Mouse (Mus musculus): ENCODE results near the gene Nynrin. TPM values are rescaled to one million over a fixed set of nuclear protein-coding genes. Genes with fewer than 3 reads are reported as not detected.
A peak's percentile ranks its signal among the peaks of the same experiment; 100 is the strongest.

Gene Nynrin
- total RNA-seq, 2 experiments from 2014 or later, result 11.3 to 11.4 TPM

DNA sequence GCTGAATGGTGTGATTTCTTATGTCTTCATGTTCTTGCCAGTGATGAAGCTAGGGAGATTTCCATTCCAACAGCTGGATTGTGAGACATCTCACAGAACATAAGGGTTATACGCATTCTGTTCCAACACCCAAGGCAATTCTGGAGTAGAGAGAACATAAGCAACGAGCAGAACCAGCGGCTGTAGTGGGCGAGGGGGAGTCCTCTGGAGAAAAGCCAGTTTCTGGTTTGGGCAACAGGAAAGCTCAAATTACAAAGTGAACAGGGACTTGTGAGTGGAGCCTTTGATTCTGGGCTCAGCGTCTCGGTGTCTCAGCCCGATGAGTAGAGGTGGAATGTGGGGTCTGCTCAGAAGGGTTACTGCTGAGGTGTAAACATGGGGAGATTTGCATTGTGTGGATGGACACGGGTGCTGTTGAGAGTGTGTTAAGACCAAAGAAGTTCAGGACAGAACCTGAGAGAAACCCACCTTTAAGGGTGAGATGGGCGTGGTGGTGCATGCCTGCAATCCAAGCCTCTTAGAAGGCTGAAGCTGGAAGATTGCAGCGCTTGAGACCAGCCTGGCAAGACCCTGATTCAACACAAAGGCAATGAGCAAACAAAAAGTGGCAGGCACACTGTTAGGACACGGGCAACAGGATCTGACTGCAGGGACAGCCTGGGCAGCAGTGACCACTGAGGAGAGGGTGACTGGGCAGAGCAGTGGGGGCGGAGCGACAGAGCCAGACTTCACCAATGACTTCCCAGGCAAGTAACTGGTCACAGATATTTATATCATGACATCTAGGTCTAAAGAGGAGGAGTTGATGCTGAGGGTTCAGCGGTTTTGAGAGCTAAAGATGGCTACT lies 23.9 kb downstream of the Nynrin start:
- DNase-seq (ENCODE audit: low spot score in 2 of 2), result no peak

GRCm38 (mm10) chr14:55878316-55878940 lies 24.6 kb downstream of the Nynrin start:
- DNase-seq (ENCODE audit: low spot score in 2 of 2), result no peak

DNA sequence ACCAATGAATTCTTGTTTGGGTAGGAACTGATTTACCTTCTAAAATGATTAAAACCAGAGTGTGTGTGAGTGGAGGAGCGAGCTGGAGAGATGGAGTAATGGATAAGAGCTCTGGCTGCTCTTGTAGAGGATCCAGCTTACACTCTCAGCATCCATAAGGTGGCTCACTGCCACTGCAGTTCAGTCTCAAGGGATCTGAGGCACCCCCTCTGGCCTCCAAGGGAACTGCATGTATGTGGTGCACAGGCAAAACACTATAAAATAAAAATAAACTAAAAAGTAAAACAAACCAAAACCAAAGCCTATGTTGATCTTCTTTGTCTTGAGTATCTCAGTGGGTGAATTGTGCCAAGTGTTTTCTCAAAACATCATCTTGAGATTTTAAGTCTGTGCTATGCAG lies 25.8 kb downstream of the Nynrin start:
- peak; percentile 61 to 78 for DNase-seq (ENCODE audit: low spot score in 2 of 2)

- no peak for DNase-seq (ENCODE audit: low spot score in 2 of 2)
These were observed 27.2 kb downstream of the Nynrin start for GRCm38 (mm10) chr14:55880982-55881381.

DNA sequence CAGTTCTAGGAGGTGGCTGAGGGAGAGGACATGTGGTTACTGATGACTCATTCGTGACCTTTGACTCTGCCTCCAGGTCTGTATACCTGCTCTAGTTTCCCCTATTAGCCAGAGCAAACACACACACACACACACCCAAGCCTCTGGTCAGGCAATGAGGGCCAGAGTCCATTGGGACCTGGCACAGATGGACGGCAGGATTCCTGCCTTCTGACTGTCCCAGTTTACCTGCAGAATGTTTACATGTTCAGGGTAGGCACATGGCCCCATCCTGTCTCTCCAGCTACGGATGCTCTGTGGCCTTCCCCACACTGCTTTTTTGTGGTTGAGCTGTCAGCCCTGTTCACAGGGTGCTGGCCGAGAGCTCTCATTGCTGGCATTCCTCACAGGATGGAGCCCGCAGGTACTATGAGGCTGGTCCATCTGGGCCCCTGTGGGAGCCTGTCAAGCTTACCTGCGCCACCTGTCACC lies 28.4 kb downstream of the Nynrin start:
- no peak for DNase-seq (ENCODE audit: low spot score in 2 of 2)

DNA sequence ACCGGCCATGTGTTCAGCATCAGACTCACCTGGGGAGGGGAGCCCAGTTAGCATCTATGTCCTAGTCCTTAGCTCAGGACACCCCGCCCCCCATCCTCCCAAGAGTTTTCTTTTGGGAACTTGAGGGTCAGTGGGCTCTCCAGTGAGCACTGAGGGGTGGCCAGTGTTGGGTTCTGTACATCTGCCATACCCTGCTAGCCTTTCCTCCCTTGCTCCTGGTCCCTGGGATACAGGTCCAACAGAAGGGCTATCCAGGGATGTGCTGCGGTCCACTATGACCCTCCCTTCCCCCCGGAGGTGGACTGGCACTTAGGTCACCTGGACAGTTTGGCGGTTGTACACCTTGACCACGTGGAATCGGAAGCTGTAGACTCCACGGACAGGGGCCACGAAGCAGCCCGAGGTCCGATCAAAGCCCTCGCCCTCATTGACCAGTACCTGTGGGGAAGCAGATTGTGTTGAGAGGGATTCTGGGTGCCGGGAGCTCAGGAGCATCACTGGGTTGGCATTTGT lies 29.4 kb downstream of the Nynrin start:
- DNase-seq (ENCODE audit: low spot score in 2 of 2), result no peak

DNA sequence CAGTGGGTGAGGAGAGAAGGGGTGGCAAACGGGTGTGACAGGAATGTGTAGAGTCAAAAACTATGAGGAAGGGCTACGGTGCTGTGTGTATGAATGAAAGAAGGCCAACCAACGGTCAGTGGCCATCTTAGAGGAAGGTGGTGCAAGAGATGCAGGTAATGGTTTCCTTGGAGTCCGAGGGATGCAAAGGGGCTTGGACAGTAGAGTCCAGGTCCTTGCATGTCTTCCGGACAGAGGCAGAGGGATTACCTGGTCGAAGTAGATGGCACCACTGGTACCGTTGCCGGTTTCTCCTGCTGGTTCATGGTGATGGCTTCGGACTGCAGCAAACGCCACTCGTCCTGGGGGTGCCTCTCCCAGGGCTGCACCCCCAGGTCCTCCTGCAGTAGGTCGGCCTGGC lies 29.9 kb downstream of the Nynrin start:
- DNase-seq (ENCODE audit: low spot score in 2 of 2), result no peak

DNA sequence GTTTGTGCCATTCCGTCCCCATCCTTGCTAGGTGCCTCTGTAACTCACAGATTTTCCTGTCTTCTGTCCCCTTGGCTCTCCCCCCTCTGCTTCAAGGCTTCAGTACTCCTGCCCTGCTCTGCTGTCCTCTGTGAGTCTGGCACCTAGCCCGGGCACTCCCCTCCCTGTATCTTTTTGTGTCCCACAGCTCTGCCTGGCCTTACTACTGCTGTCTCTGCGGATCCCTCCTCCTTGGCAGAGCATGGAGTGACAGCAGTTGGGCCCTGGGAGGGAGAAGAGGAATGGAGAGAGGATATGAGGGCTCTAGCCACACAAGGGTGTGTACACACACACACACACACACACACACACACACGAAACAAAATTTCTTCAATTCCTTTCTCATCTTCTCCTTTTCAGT lies 30.4 kb downstream of the Nynrin start, which contains the start of gene Cbln3:
Gene Cbln3 (minus strand): TSS at position 227 of the 400 bp plus-strand sequence.
- no peak for DNase-seq (ENCODE audit: low spot score in 2 of 2)

DNA sequence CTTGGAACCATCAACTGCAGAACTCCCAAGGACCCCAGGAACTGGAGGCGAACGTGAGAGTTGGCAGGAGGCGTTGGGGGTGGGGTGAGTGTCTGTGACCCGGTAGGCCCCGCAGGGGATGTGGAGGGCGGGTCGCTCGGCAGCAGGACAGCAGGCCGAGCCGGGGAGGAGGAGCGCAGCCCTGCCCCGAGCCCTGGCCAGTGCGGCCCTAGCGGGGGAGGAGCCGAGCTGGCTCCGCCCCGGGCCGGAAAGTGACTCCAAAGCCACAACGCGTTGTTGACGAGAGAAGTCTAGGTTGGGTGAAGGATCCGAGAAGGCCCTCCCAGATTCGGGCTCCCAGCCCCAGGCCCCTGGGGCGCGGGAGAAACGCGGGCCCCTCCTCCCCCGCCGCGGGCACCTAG lies 30.9 kb downstream of the Nynrin start, which contains the start of gene Khnyn:
Gene Khnyn (plus strand): TSS at position 235 of the 401 bp plus-strand sequence.
- DNase-seq (ENCODE audit: low spot score in 2 of 2), result peak; percentile 76 to 82

DNA sequence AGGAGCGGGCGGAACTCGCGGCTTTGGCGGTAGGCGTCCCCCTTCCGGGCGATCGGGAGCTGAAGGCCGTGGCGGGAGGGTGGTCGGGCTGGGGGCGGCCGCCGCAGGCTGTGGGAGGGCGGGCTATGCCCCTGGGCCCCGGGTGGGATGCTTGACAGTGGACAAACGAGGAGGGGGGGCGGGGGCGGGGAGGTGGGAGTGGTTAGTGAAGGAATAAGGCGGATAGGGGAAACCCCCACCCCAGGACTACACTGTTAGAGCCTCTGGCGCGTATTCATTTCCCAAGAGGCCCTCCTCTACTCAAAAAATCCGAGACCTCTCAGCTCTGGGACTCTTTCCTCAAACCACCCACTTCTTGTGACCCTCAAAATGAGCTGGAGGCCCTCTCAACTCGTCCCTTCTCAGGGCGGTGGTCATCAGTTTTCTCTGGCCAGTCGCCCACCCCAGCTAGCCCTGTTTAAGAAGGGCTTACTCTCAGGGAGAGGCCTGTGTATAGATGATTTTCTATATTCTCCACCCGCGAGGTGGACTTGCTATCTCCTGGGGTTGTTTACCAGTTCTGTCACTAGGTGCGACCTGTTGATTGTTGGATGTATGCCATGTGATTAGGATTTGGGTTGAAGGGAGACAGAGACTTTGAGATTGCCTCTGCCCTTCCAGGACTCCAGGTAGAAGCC lies 31.4 kb downstream of the Nynrin start:
- DNase-seq (ENCODE audit: low spot score in 2 of 2), result peak in 1 of 2 experiments; percentile 36

- DNase-seq (ENCODE audit: low spot score in 2 of 2), result peak in 1 of 2 experiments; percentile 29
These were observed 32.0 kb downstream of the Nynrin start for GRCm38 (mm10) chr14:55885791-55886271.

DNA sequence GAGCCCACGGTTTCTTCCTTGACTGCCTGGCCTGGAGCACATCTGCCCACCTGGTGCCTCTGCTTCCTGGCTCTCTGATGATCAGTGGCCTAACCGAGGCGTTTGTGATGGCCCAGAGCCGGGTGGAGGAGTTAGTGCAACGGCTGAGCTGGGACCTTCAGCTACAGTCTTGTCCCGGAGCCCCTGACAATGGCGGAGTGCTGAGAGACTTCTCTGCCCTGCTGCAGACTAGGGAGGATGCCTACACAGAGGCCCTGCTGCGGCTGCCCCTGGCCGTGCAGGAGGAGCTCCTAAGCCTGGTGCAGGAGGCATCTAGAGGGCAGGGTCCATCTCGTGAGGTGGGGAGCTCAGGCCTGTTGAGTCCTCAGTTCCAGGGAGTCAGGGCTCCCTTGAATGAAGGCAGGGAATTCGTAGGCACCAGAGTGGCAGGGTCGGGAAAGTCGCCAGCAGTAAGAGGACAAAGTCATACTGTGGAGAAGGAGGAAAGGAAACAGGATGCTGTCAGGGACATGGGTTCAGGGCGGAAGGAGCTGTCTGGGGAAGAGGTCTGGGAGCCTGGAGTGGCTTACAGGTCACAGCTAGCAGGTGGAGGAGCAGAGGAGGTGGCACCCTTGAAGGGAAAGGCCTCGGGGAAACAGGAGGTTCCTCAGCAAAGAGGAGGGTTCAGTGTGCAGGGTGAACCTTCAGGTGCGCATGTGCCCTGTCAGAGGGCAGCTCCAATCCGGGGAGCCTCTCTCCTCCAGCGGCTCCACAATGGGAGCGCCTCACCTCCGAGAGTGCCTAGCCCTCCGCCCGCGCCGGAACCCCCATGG lies 33.0 kb downstream of the Nynrin start:
- no peak for DNase-seq (ENCODE audit: low spot score in 2 of 2)

- no peak for DNase-seq (ENCODE audit: low spot score in 2 of 2)
These were observed 43.9 kb downstream of the Nynrin start for GRCm38 (mm10) chr14:55897671-55898070.

DNA sequence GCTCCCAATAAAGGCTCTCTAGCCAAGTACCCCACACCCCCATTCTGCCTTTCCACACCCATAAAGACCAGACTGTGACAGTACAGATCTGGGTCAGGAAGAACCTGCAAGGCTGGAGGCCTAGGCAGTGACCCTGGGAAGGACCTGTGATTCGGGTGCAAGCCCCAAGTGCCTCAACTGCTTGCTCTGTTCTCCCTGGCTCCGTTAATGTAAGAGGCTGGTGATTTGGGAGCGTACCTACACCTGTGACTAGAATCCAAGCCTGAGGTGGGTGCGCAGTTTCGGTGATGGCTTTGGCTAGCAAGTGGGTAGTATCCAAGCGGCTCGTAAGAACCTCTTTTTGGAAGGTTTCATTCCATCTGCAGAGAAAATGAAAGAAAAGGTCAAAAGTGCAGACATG lies 45.1 kb downstream of the Nynrin start:
- no peak for DNase-seq (ENCODE audit: low spot score in 2 of 2)

GRCm38 (mm10) chr14:55899701-55900413 lies 46.0 kb downstream of the Nynrin start, which contains the start of gene Sdr39u1:
TSS of gene Sdr39u1 (minus strand) at chr14:55900293.
- DNase-seq (ENCODE audit: low spot score in 2 of 2), result peak; percentile 78 to 88

- no peak for DNase-seq (ENCODE audit: low spot score in 2 of 2)
These were observed 46.6 kb downstream of the Nynrin start for GRCm38 (mm10) chr14:55900414-55900755.

GRCm38 (mm10) chr14:55905518-55905917 lies 51.7 kb downstream of the Nynrin start:
- no peak for DNase-seq (ENCODE audit: low spot score in 2 of 2)

GRCm38 (mm10) chr14:55913406-55913805 lies 59.6 kb downstream of the Nynrin start:
- DNase-seq (ENCODE audit: low spot score in 2 of 2), result no peak

- DNase-seq (ENCODE audit: low spot score in 2 of 2), result peak; percentile 71 to 90
These were observed 64.7 kb downstream of the Nynrin start for GRCm38 (mm10) chr14:55918240-55919082.
